Mouse (Mus musculus) liver, postnatal 0 days (tissue): ENCODE results near the gene Vasp.

Source experiments
- CTCF ChIP-seq: sonication (generic); IDR thresholded peaks from 2 replicates; pipeline ENCODE4 v1.5.1; 2016; ENCODE audit warnings: antibody characterized with exemption, low read depth
- EP300 ChIP-seq: IDR thresholded peaks from 2 replicates; pipeline ENCODE4 v1.6.1; 2016; ENCODE audit warnings: antibody characterized with exemption, low read depth, mild to moderate bottlenecking

DNA sequence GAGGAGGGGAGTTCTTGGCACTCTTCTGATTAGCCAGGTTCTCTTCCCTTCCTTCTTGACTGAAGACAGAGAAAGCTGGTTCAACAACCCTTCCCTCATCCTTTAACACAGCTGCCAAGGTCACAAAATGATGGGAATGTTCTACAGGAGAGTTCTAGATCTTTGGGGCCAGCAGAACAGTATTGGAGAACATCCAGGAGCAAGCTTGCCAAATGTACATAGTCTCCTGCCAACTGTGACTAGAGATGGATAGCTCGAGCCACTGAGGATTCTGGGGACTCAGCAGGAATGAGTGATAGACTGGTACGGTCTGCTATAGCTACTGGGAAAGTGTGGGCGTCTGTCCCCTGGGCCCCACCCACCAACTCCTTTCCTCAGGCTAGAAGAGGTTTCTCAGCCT is 13.3 kb downstream of the Vasp start:
- TF ChIP-seq CTCF (no peak), EP300 (no peak)
